Mouse (Mus musculus) hindbrain, embryonic 11.5 days (tissue): ENCODE data around the gene Srl. TPM values are rescaled to one million over a fixed set of nuclear protein-coding genes. Genes with fewer than 3 reads are reported as not detected.
A peak's percentile ranks its signal among the peaks of the same experiment; 100 is the strongest.

Experiments
- ATAC-seq: fragments of 200-750 bp; cut with Nextera tagmentation; 2 replicates; pipeline ENCODE4 v1.8.0; 2017; ENCODE audit warnings: mild to moderate bottlenecking, moderate TSS enrichment, moderate library complexity; ENCODE audit not compliant: low FRiP score
- DNase-seq: peaks from one replicate; pipeline ENCODE4 v3.0.0-alpha.2; 2015; ENCODE audit warnings: low spot score
- H3K27ac ChIP-seq: fragments of 300-500 bp; sonication (generic); 2 replicates; pipeline ENCODE4 v1.5.1; 2014; ENCODE audit warnings: mild to moderate bottlenecking, low read depth, low read length
- H3K27me3 ChIP-seq: fragments of 300-500 bp; sonication (generic); 2 replicates; pipeline ENCODE4 v1.6.1; 2014; ENCODE audit warnings: mild to moderate bottlenecking, low read length, moderate library complexity, mixed read lengths; ENCODE audit not compliant: control insufficient read depth, insufficient read depth
- H3K36me3 ChIP-seq: fragments of 300-500 bp; sonication (generic); 2 replicates; pipeline ENCODE4 v1.6.1; 2014; ENCODE audit warnings: mild to moderate bottlenecking, low read length, moderate library complexity, mixed read lengths; ENCODE audit not compliant: control insufficient read depth, insufficient read depth
- H3K4me1 ChIP-seq: fragments of 300-500 bp; sonication (generic); replicated peaks from 2 replicates; pipeline ENCODE4 v1.6.1; 2014; ENCODE audit warnings: low read length, mixed read lengths; ENCODE audit not compliant: control insufficient read depth, insufficient read depth
- H3K4me2 ChIP-seq: fragments of 300-500 bp; sonication (generic); replicated peaks from 2 replicates; pipeline ENCODE4 v1.6.1; 2014; ENCODE audit warnings: mild to moderate bottlenecking, low read depth, low read length
- H3K4me3 ChIP-seq: fragments of 300-500 bp; sonication (generic); 2 replicates; pipeline ENCODE4 v1.5.1; 2014; ENCODE audit warnings: low read depth, low read length
- H3K9ac ChIP-seq: fragments of 300-500 bp; sonication (generic); 2 replicates; pipeline ENCODE4 v1.6.1; 2014; ENCODE audit warnings: low read depth, low read length
- H3K9me3 ChIP-seq: fragments of 300-500 bp; sonication (generic); 2 replicates; pipeline ENCODE4 v1.6.1; 2016; ENCODE audit warnings: low read length; ENCODE audit not compliant: control insufficient read depth
- WGBS: fragments of 180-500 bp; shearing (Covaris S2); extraction: QIAGEN DNeasy Blood & Tissue Kit; methylation state at CpG from one replicate; pipeline ENCODE4 v1.1.7; 2014; 5-methylcytosine and 5-hydroxymethylcytosine counted together
- polyA plus RNA-seq: library from polyadenylated mRNA; unstranded; fragments of >200 nt; fragmentation: Nextera tagmentation; extraction: Ambion mirVana; gene quantifications from 2 replicates; pipeline ENCODE4 v1.2.1, GENCODE M21; 2014

Gene Srl
- polyA plus RNA-seq, 1 experiment from 2014 or later, result 21.2 TPM

- Histone ChIP-seq H3K27ac (no peak overlapping the region), H3K9ac (no peak overlapping the region), H3K4me1 (no peaks in the 10 kb centered on the region), H3K9me3 (no peaks in the 10 kb centered on the region), H3K4me3 (no peak overlapping the region), H3K36me3 (peaks cover 7% of the 10 kb centered on the region), H3K27me3 (no peaks in the 10 kb centered on the region), H3K4me2 (no peak overlapping the region)
- DNase-seq (no peak), ATAC-seq (no peak)
- 92% methylated on average over 5 of the region's 5 CpGs for WGBS
These were observed 6.0 kb upstream of the Srl start for GRCm38 (mm10) chr16:4547611-4548010.

DNA sequence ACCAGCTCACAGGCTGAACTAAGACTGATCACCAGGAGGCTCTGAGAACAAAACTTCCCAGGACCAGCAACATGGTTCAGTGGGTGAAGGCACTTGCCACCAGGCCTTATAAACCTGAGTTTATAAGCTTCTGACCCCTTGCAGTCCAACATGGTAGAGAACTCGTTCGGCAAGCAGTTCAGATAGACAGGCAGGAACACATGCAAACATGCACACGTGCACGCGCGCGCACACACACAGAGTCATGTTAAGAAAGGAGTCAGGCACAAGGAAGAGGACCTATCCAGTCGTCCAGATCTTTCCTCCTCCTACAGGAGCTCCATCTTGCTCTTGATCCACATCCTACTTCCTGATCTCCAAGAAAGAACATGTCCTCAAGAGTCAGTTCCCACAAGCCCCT, 5.2 kb upstream of the Srl start:
- Histone ChIP-seq H3K4me2 (no peak overlapping the region), H3K4me3 (no peak overlapping the region), H3K27me3 (no peaks in the 10 kb centered on the region), H3K27ac (no peak overlapping the region), H3K4me1 (0 out of 2 replicates have a peak, but pooled peaks cover 2% of the 10 kb centered on the region), H3K36me3 (peaks cover 7% of the 10 kb centered on the region), H3K9me3 (no peaks in the 10 kb centered on the region), H3K9ac (no peak overlapping the region)
- 96% methylated on average over 8 of the region's 8 CpGs for WGBS
- ATAC-seq, result no peak
- DNase-seq, result no peak

DNA sequence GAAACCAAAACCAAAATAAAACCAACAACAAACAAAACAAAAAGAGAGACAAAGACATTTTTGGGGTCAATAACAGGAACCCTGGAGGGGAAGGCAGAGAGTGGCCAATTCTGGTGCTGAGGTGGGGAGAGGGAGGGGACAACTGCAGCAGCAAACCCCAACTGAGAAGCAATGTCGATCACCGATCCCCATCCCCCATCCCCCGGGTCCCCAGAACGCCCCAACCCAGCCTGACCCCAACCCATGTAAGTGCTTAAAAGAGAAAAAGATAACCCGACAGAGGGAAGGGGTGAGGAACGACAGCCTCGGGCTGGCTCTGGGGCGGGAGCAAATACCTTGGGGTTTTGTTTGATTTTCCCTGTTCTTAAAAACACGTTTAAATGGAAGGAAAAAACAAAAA, 3.2 kb upstream of the Srl start:
- WGBS, result 81% methylated on average over 9 of the region's 9 CpGs
- Histone ChIP-seq H3K27me3 (no peaks in the 10 kb centered on the region), H3K4me2 (no peak overlapping the region), H3K4me3 (no peak overlapping the region), H3K27ac (no peak overlapping the region), H3K4me1 (0 out of 2 replicates have a peak, but pooled peaks cover 2% of the 10 kb centered on the region), H3K36me3 (peaks cover 7% of the 10 kb centered on the region), H3K9ac (no peak overlapping the region), H3K9me3 (no peaks in the 10 kb centered on the region)
- DNase-seq, result no peak
- no peak for ATAC-seq

- Histone ChIP-seq H3K27ac (no peak overlapping the region), H3K9ac (no peak overlapping the region), H3K4me1 (0 out of 2 replicates have a peak, but pooled peaks cover 2% of the 10 kb centered on the region), H3K9me3 (no peaks in the 10 kb centered on the region), H3K4me2 (no peak overlapping the region), H3K27me3 (no peaks in the 10 kb centered on the region), H3K4me3 (no peak overlapping the region), H3K36me3 (peaks cover 7% of the 10 kb centered on the region)
- no peak for ATAC-seq
- 76% methylated on average over 3 of the region's 3 CpGs for WGBS
- DNase-seq, result no peak
These were observed 1.6 kb upstream of the Srl start for GRCm38 (mm10) chr16:4543266-4543665.

- H3K9ac ChIP-seq, result peak overlapping the region; percentile 40
- no peaks in the 10 kb centered on the region for H3K27me3 ChIP-seq
- 0 out of 2 replicates have a peak overlapping the region, but pooled peaks have one; percentile 21 for H3K4me2 ChIP-seq
- H3K4me1 ChIP-seq, result 0 out of 2 replicates have a peak, but pooled peaks cover 2% of the 10 kb centered on the region
- H3K9me3 ChIP-seq, result no peaks in the 10 kb centered on the region
- DNase-seq, result no peak
- peak; percentile 32; the same call in 1 of the 2 replicates for ATAC-seq
- peaks cover 7% of the 10 kb centered on the region for H3K36me3 ChIP-seq
- 47% methylated on average over 7 of the region's 7 CpGs for WGBS
- peak overlapping the region; percentile 39; the same call in 1 of the 2 replicates for H3K4me3 ChIP-seq
- 0 out of 2 replicates have a peak overlapping the region, but pooled peaks have one; percentile 1 for H3K27ac ChIP-seq
These were observed 689 bp upstream of the Srl start for GRCm38 (mm10) chr16:4542236-4542774.

DNA sequence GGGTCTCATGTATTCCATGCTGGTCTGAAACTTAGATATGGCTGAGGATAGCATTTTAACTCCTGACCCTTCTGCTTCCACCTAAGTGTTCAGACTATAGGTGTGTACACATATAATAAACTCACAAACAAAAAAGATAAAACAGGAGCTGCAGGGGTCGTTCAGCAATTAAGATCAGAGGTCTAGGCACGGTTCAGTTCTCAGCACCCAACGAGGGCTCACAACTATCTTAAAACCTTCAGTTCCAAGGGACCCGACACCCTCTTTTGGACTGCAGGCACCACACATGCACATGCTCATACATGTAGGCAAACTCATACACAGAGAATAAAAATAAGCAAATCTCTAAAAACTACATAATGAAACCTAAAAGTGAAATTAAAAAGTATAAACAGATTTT, 583 bp downstream of the Srl start:
- Histone ChIP-seq H3K9me3 (no peaks in the 10 kb centered on the region), H3K4me3 (peak overlapping the region; percentile 39), H3K27ac (no peak overlapping the region), H3K36me3 (peaks cover 4% of the 10 kb centered on the region), H3K4me2 (peak overlapping the region; percentile 38), H3K27me3 (no peaks in the 10 kb centered on the region), H3K9ac (no peak overlapping the region), H3K4me1 (0 out of 2 replicates have a peak, but pooled peaks cover 2% of the 10 kb centered on the region)
- no peak for DNase-seq
- 65% methylated on average over 4 of the region's 4 CpGs for WGBS
- ATAC-seq, result no peak

DNA sequence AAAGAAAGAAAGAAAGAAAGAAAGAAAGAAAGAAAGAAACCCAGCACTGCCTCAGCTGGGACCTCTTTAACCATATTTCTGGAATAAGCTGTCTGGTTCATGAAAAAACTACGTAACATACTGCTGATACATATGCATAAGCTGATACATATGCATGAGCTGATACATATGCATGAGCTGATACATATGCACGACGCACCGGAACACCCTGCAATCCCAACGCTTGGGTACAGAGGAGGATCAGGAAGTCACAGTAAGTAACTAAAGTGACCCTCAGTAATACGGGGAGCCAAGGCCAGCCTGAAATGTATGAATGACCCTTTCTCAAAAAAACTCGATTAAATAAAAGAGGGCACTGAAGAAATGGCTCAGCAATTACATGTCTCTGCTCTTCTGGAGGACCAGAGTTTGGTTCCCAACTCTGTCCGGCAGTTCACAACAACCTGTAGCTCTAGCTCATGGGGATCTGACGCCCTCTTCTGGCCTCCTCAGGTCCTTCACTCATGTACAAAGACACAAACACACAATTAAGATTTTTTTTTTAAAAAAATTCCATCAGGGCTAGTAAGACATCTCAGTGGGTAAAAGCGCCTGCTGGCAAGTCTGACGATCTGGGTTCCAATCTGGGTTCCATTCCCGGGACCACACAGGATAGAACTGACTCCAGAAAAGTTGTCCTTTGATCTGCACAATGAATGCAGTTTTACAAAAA, 1.4 kb downstream of the Srl start:
- peak; percentile 62 for DNase-seq
- peak; percentile 55 for ATAC-seq
- 68% methylated on average over 12 of the region's 12 CpGs for WGBS
- Histone ChIP-seq H3K36me3 (no peaks in the 10 kb centered on the region), H3K4me2 (no peak overlapping the region), H3K9me3 (no peaks in the 10 kb centered on the region), H3K27me3 (no peaks in the 10 kb centered on the region), H3K4me1 (0 out of 2 replicates have a peak, but pooled peaks cover 2% of the 10 kb centered on the region), H3K9ac (no peak overlapping the region), H3K27ac (no peak overlapping the region), H3K4me3 (no peak overlapping the region)

DNA sequence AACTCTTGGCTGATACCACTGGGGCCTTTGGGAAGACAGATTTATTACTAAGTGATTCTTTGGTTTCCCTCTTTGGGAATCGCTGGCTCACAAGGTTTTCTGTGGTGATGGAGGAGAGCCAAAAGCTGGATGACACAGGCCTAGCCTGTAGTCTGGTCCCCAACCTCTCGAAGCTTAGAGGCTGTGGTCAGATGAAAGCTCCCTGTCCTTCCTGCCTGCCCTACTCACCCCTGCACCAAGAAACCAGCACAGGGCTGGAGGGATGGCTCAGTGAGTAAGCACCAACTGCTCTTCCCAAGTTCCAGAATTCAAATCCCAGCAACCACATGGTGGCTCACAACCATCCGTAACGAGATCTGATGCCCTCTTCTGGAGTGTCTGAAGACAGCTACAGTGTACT, 2.1 kb downstream of the Srl start:
- no peaks in the 10 kb centered on the region for H3K9me3 ChIP-seq
- 79% methylated on average over 4 of the region's 4 CpGs for WGBS
- no peak overlapping the region for H3K4me3 ChIP-seq
- H3K27me3 ChIP-seq, result no peaks in the 10 kb centered on the region
- no peak for ATAC-seq
- H3K4me1 ChIP-seq, result 0 out of 2 replicates have a peak, but pooled peaks cover 2% of the 10 kb centered on the region
- H3K36me3 ChIP-seq, result no peaks in the 10 kb centered on the region
- no peak overlapping the region for H3K4me2 ChIP-seq
- no peak overlapping the region for H3K27ac ChIP-seq
- H3K9ac ChIP-seq, result no peak overlapping the region
- no peak for DNase-seq
